Mouse (Mus musculus) CD4-positive, CD25-positive, alpha-beta regulatory T cell (primary cell): Measurements from ENCODE around the gene Zfp467. TPM values are rescaled to one million over a fixed set of nuclear protein-coding genes. Genes with fewer than 3 reads are reported as not detected.

Source experiments
- polyA plus RNA-seq: library from polyadenylated mRNA; unstranded; fragments of 100-300 nt; shearing (Covaris generic); gene quantifications from one replicate; pipeline ENCODE4 v1.2.1, GENCODE M21; 2017

Zfp467 gene
- 32.5 TPM for polyA plus RNA-seq

DNA sequence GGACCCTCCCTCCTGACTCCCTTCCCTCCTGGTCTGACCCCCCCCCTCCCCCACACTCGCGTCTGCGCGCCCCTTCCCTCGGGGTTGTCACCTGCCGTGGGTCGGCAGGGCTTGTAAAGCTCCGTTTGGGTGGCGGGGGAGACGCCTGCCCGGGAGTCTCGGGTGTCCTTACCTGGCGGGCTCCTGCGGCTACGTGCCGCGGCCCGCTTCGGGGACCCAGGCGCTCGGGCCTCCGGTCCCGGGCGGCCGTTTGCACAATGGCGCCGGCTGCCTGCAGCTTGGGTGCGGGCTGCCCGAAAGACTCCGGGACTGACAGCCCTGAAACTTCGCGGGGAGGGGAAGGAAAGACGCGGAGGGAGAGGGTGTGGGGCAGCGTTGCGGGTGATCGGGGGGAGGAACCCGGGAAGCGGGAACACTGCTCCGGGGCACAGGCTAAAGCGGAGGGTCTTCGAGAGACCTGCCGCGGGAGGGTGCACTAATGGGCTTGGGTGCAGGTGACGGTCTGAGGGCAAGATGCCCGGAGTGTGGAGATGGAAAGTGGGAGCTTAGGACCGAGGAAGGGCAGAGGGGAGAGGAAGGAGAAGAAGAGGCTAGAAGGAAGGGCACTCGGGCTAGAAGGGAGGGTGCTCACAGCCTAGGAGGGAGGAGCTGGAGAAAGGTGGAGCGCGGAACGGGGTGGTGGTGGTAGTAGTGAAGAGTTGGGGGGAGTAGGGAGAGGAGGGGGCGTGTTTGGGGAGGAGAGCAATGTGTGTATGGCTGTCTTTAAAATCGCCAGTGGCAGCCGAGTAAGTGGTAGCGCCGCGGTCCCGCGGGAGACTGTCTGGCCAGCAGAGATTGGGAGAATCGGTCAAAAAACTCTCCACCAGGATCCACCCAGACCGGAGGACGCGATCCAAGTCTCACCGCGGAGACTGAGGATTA is at the start of gene Zfp467:
Gene Zfp467 (minus strand): TSS at position 645 of the 921 bp plus-strand sequence.

DNA sequence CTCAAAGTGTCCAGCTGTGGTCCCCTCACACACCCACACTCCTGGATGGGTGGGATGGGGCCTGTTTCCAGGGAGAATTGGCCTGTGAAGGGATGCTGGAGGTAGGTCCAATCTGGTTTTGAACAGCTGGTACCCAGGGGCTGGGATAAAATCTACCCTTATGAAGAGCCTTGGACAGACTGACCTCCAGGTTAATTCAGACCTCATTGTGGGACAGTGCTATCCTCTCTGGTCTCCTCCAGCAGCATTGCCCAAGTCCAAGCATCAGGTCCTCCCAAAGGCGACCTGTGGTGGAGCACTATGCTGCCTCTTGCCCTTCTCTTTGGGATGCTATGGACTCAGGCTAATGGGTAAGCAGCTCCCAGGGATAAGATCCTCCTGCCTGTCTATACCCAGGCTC is 2.3 kb upstream of the Zfp467 start, which contains the start of gene Sspo:
Gene Sspo (plus strand): TSS at position 301 of the 400 bp plus-strand sequence.

DNA sequence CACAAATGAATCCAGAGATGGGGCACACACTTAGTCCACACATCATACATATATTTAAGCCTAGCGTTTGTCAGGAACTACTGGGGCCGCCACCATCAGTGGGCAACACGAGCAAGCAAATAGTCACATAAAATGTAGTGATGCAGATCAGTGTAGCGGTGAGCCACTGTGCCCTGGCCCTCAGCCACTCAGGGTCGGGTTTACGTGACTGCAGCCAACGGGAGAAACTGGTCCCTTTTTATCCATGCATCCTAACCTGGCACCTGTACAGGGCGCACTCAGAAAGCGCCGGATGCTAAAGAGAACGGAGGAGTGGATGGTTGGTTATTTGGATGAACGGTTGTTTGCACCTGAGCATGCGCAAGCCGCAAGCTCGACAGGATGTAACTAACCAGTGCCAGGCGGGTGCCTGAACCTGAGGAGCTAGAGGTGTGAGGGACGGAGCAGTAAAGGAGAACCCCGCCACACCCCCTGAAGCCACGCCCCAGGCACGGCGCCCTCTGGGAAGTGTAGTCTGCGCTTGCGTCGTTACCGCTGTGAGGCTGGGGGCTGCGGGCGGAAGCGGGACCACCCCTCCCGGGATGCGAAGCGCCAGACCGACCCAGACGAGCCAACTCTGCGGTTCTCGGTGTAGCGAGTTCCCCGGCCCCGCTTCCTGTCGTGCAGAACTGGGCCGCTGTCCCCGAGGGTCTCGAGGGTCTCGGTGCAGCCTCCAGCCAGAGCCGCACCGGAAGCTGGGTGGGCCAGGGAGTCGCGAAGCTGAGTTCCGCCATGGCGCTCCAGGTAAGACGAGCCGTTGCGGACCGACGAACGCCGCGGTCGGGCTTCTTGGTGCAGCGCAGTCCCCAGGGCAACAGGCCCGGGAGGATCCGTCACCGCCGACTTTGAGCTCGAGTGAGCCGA is 50.3 kb downstream of the Zfp467 start, which contains the start of gene Krba1:
Gene Krba1 (plus strand): TSS at position 482 of the 903 bp plus-strand sequence.

Other genes with a start within 250 kb of the Zfp467 start
- 26.2 TPM for gene Krba1, start 50.2 kb downstream of the Zfp467 start, polyA plus RNA-seq
- gene Sspo, start 2.4 kb upstream of the Zfp467 start, polyA plus RNA-seq, result 0.23 TPM
- gene Atp6v0e2, start 91.8 kb upstream of the Zfp467 start, polyA plus RNA-seq, result 0.24 TPM
- gene Lrrc61, start 109.0 kb upstream of the Zfp467 start, polyA plus RNA-seq, result 44.5 TPM
- gene Rarres2, start 127.0 kb upstream of the Zfp467 start, polyA plus RNA-seq, result 0.17 TPM
- not detected for gene Gm45021, start 143.8 kb upstream of the Zfp467 start, polyA plus RNA-seq
- gene Repin1, start 148.1 kb upstream of the Zfp467 start, polyA plus RNA-seq, result 2.7 TPM
- gene Gm44965, start 148.1 kb upstream of the Zfp467 start, polyA plus RNA-seq, result not detected
- gene Zfp775, start 156.2 kb upstream of the Zfp467 start, polyA plus RNA-seq, result 9.4 TPM
- gene AI854703, start 180.9 kb upstream of the Zfp467 start, polyA plus RNA-seq, result 4.3 TPM
- 154 TPM for gene Gimap8, start 201.4 kb upstream of the Zfp467 start, polyA plus RNA-seq
- 297 TPM for gene Gimap9, start 230.3 kb upstream of the Zfp467 start, polyA plus RNA-seq
- gene Gimap4, start 238.7 kb upstream of the Zfp467 start, polyA plus RNA-seq, result 1,429 TPM